Mouse (Mus musculus): ENCODE data around the gene Kbtbd6. TPM values are rescaled to one million over a fixed set of nuclear protein-coding genes. Genes with fewer than 3 reads are reported as not detected.

The Kbtbd6 gene
- total and polyA plus RNA-seq, 3 experiments: 0.12 TPM; not detected in 2

DNA sequence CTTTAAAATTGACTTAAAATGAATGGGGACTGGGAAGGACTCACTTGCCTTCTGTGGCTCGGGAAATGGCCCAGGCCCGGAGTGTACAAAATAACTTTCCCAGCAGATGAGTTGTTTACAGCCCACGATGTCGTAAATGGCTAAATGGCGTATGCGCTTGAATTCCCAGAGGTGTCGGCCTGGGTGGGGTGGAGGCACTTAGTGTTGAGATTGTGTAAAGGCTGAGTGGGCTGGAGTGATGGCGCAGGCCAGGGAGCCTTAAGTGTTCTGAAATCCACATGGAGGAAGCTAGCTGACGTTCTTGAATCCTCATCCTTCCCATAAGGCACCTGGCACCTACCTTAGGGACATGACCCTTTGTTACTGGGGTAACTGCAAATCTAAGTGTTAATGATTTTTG is 36.9 kb downstream of the Kbtbd6 start:
- no peaks in the 10 kb centered on the region for H3K27me3 ChIP-seq (ENCODE audit: control insufficient read depth in 1 of 2, insufficient read depth in 2 of 2, low read length in 2 of 2)
- no peaks in the 10 kb centered on the region for H3K9me3 ChIP-seq (replicated peaks; ENCODE audit: insufficient read depth, low read length)
- no peak overlapping the region for H3K27ac ChIP-seq (ENCODE audit: control insufficient read depth, low read depth, low read length)
- peaks cover 0 to 7% of the 10 kb centered on the region in 2 experiments; a peak in 2 of 4 replicates for H3K36me3 ChIP-seq (ENCODE audit: control insufficient read depth in 1 of 2, insufficient read depth in 2 of 2, low read length in 2 of 2)
- TF ChIP-seq SMC3 (IDR thresholded peaks at IDR 0.05; ENCODE audit: low read depth, low read length) (no peak), CHD2 (IDR thresholded peaks at IDR 0.05; ENCODE audit: low read length) (no peak), ZNF384 (IDR thresholded peaks at IDR 0.05; ENCODE audit: low read depth, low read length) (no peak)
- DNase-seq (ENCODE audit: low read depth, low spot score): no peak
- H3K4me1 ChIP-seq (ENCODE audit: control insufficient read depth in 1 of 2, insufficient read depth in 2 of 2, low read length in 2 of 2): peaks cover 0 to 8% of the 10 kb centered on the region in 2 experiments; a peak in 2 of 4 replicates
- no peak overlapping the region for H3K9ac ChIP-seq (ENCODE audit: control insufficient read depth, low read depth, low read length, poor library complexity, severe bottlenecking)
- peaks cover 1% of the 10 kb centered on the region; the same call in 1 of the 2 replicates for H3K79me2 ChIP-seq (ENCODE audit: control insufficient read depth, insufficient read depth, low read length, poor library complexity)
- H3K4me3 ChIP-seq (ENCODE audit: control insufficient read depth in 1 of 2, insufficient read depth in 1 of 2, low read depth in 2 of 2, low read length in 2 of 2): no peak overlapping the region

DNA sequence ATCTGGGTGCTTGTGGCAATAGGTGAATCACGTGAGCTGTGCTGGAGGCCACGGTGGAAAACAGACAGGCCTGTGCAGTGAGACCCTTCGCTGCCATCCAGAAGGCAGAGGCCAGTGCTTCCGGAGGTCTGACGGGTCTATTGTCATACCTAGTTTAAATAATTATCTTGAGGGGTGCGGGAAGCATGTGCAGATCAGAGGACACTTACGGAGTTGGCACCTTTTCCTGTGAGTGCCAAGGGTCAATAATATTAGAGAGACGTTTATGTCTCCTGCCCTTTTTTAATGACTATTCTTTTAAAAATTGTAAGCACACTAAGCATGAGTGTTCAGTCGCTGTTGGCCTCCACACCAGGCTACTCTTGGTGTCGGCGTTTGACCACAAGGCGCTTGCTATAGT is 37.5 kb downstream of the Kbtbd6 start:
- H3K4me1 ChIP-seq (ENCODE audit: control insufficient read depth in 1 of 2, insufficient read depth in 2 of 2, low read length in 2 of 2): peaks cover 0 to 8% of the 10 kb centered on the region in 2 experiments; a peak in 2 of 4 replicates
- no peak for TF ChIP-seq POLR2AphosphoS2 (IDR thresholded peaks at IDR 0.05; ENCODE audit: low read length)
- no peak for TF ChIP-seq HCFC1 (IDR thresholded peaks at IDR 0.05; ENCODE audit: low read depth, low read length)
- no peak for TF ChIP-seq MEF2A (IDR thresholded peaks at IDR 0.05; ENCODE audit: extremely low read depth, insufficient replicate concordance, low read depth, low read length, poor library complexity, severe bottlenecking)
- TF ChIP-seq ZNF384 (IDR thresholded peaks at IDR 0.05; ENCODE audit: low read depth, low read length): no peak

DNA sequence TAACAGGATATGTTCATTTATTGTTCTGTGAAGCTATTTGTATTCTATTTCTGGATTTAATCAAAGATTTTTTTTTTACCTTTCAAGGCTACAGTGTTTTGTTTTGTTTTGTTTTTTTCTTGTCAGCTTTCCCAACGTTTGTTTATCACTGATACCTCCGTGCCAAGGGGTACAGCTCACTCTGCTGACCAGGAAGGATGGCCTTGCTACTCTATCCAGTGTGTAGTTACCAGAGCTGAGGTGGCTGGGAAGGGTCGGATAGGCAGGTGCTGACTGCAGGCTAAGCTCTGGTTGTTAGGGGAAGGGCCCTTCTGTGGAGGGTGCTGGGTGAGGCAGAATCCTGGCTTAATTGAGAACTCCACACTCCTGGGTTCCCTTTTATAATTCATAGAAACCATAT is 38.6 kb downstream of the Kbtbd6 start:
- no peak for TF ChIP-seq ZMIZ1 (IDR thresholded peaks at IDR 0.05; ENCODE audit: low read depth, low read length)
- no peak for TF ChIP-seq ETS1 (IDR thresholded peaks at IDR 0.05; ENCODE audit: low read depth, low read length)
- TF ChIP-seq HCFC1 (IDR thresholded peaks at IDR 0.05; ENCODE audit: low read depth, low read length): no peak
- no peak for TF ChIP-seq ZC3H11A (IDR thresholded peaks at IDR 0.05; ENCODE audit: low read depth, low read length)
- no peak for TF ChIP-seq MAFK (IDR thresholded peaks at IDR 0.05; ENCODE audit: borderline replicate concordance, low read depth, low read length)
- TF ChIP-seq EP300 (IDR thresholded peaks at IDR 0.05; ENCODE audit: low read depth in 1 of 2, low read length in 2 of 2): no peak
- TF ChIP-seq TCF12 (IDR thresholded peaks at IDR 0.05; ENCODE audit: low read depth, low read length): no peak
- no peak for TF ChIP-seq POLR2AphosphoS5 (IDR thresholded peaks at IDR 0.05; ENCODE audit: borderline replicate concordance, low read depth, low read length)
- TF ChIP-seq MAZ (IDR thresholded peaks at IDR 0.05; ENCODE audit: low read depth, low read length): no peak
- no peak for TF ChIP-seq SIN3A (IDR thresholded peaks at IDR 0.05; ENCODE audit: low read length)
- TF ChIP-seq RAD21 (IDR thresholded peaks at IDR 0.05; ENCODE audit: low read depth, low read length): no peak
- TF ChIP-seq E2F4 (IDR thresholded peaks at IDR 0.05; ENCODE audit: borderline replicate concordance, low read depth, low read length): no peak
- TF ChIP-seq MYC (IDR thresholded peaks at IDR 0.05; ENCODE audit: low read depth, low read length): no peak
- TF ChIP-seq SMC3 (IDR thresholded peaks at IDR 0.05; ENCODE audit: low read depth, low read length): no peak
- TF ChIP-seq GABPA (IDR thresholded peaks at IDR 0.05; ENCODE audit: low read depth, low read length): no peak
- TF ChIP-seq USF1 (IDR thresholded peaks at IDR 0.05; ENCODE audit: low read depth, low read length): no peak
- TF ChIP-seq CHD2 (IDR thresholded peaks at IDR 0.05; ENCODE audit: low read length): no peak
- TF ChIP-seq NRF1 (IDR thresholded peaks at IDR 0.05; ENCODE audit: insufficient read depth, low read depth, low read length, poor library complexity, severe bottlenecking): no peak
- no peak for TF ChIP-seq KAT2A (conservative IDR thresholded peaks at IDR 0.05; ENCODE audit: low read depth, low read length)
- H3K4me3 ChIP-seq (ENCODE audit: control insufficient read depth in 1 of 2, insufficient read depth in 1 of 2, low read depth in 2 of 2, low read length in 2 of 2): no peak overlapping the region
- H3K9me3 ChIP-seq (replicated peaks; ENCODE audit: insufficient read depth, low read length): no peaks in the 10 kb centered on the region
- peaks cover 1% of the 10 kb centered on the region; the same call in 1 of the 2 replicates for H3K79me2 ChIP-seq (ENCODE audit: control insufficient read depth, insufficient read depth, low read length, poor library complexity)
- no peaks in the 10 kb centered on the region for H3K27me3 ChIP-seq (ENCODE audit: control insufficient read depth in 1 of 2, insufficient read depth in 2 of 2, low read length in 2 of 2)
- H3K27ac ChIP-seq (ENCODE audit: control insufficient read depth, low read depth, low read length): no peak overlapping the region
- no peak overlapping the region for H3K9ac ChIP-seq (ENCODE audit: control insufficient read depth, low read depth, low read length, poor library complexity, severe bottlenecking)
- H3K4me1 ChIP-seq (ENCODE audit: control insufficient read depth in 1 of 2, insufficient read depth in 2 of 2, low read length in 2 of 2): peaks cover 0 to 8% of the 10 kb centered on the region in 2 experiments; a peak in 2 of 4 replicates
- peaks cover 0 to 7% of the 10 kb centered on the region in 2 experiments; a peak in 2 of 4 replicates for H3K36me3 ChIP-seq (ENCODE audit: control insufficient read depth in 1 of 2, insufficient read depth in 2 of 2, low read length in 2 of 2)
- no peak for DNase-seq (ENCODE audit: low read depth, low spot score)

More for the DNA sequence above, 37.5 kb downstream of the Kbtbd6 start:
- Histone ChIP-seq H3K27me3 (ENCODE audit: control insufficient read depth in 1 of 2, insufficient read depth in 2 of 2, low read length in 2 of 2) (no peaks in the 10 kb centered on the region), H3K9me3 (replicated peaks; ENCODE audit: insufficient read depth, low read length) (no peaks in the 10 kb centered on the region), H3K27ac (ENCODE audit: control insufficient read depth, low read depth, low read length) (no peak overlapping the region), H3K36me3 (ENCODE audit: control insufficient read depth in 1 of 2, insufficient read depth in 2 of 2, low read length in 2 of 2) (peaks cover 0 to 7% of the 10 kb centered on the region in 2 experiments; a peak in 2 of 4 replicates), H3K79me2 (ENCODE audit: control insufficient read depth, insufficient read depth, low read length, poor library complexity) (peaks cover 1% of the 10 kb centered on the region; the same call in 1 of the 2 replicates), H3K4me3 (ENCODE audit: control insufficient read depth in 1 of 2, insufficient read depth in 1 of 2, low read depth in 2 of 2, low read length in 2 of 2) (no peak overlapping the region), H3K9ac (ENCODE audit: control insufficient read depth, low read depth, low read length, poor library complexity, severe bottlenecking) (no peak overlapping the region)
- no peak for DNase-seq (ENCODE audit: low read depth, low spot score)

Data from MEL (cell line).